Mouse (Mus musculus) megakaryocyte, embryonic 14.5 days (primary cell): Measurements from ENCODE around the gene S100a4.

ENCODE experiments used
- FLI1 ChIP-seq: IDR thresholded peaks from 2 replicates; pipeline ENCODE4 v1.6.1; 2012; ENCODE audit warnings: low read length, inconsistent platforms, mixed read lengths
- GATA1 ChIP-seq: IDR thresholded peaks from 3 replicates; pipeline ENCODE4 v1.6.1; 2012; ENCODE audit warnings: mixed read lengths, low read length, inconsistent platforms, borderline replicate concordance

DNA sequence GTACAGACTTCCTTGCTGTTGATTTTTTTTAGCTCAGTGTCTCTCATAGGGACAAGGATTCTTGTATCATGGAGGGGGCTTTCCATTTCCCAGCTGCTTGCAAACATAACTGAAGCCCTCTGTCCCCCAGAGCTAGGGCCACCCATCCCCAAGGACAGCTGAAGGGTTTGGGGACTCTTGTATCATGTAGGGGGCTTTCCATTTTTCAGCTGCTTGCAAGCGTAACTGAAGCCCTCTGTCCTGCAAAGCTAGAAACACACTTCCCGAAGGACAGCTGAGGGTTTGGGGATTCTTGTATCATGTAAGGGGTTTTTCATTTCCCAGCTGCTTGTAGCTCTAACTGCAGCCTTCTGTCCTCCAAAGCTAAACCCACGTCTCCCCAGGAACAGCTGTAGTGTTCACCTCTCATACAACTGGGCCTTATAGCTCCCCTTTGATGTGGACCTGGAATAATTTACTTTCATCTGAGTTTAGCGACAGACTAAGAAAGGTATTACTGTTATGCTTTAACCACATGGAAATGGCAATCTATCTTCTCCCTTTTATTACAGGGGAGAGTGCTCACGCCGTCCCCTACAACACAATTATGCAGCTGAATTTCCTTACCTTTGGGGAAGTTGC, 43.5 kb upstream of the S100a4 start, which contains the start of gene S100a3:
- no peak for TF ChIP-seq GATA1
- no peak for TF ChIP-seq FLI1
